Mouse (Mus musculus) telencephalon, adult 2 months (tissue): ENCODE data around the gene Msrb3.

ENCODE experiments used
- DNase-seq: peaks from one replicate; pipeline ENCODE4 v3.0.0-alpha.2; 2011; ENCODE audit warnings: low read depth, low spot score

The Msrb3 gene

DNA sequence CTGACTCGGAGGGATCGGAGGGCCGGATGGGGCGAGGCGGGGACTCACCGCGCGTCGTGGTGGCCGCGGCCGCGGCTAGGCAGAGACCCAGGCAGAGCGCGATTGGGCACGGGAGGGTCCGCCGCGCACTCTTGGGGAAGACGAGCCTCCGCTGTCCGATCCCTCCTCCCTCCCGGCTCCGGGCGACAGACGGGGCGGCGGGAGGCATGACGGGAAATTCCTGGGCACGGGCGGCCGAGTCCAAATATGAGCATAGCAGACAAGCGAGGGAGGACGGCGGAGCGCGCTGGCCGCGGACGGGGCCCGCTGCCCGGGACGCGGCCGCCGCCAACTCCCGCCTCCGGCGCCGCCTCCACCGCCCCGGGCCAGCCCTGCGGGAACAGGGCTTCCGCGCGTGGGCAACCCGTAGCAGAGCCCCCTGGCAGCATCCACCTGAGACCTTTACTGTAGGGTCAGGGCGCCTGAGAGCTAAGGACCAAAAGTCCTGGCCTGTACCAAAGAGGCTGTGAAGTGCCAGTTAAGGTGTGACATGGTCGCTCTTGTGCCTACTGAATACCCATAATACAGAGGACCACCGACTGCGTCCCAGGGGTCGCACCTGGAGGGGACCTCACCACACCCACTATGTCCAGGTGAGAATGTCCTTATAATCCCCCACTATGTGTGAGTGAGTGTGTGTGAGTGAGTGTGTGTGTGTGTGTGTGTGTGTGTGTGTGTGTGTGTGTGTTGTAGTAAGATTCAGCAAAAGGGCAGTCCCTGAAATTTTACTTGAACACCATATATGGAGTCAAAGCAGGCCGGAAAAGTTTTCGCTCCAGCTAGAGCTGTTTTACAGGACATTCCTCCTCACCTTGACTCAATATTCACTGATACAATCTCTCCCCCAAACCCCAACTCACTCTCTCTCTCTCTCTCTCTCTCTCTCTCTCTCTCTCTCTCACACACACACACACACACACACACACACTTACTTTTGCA, at the start of gene Msrb3:
Gene Msrb3 (minus strand): TSS at position 317 of the 978 bp plus-strand sequence.
- DNase-seq: no peak

GRCm38 (mm10) chr10:120948461-120948860, 49.6 kb upstream of the Msrb3 start:
- no peak for DNase-seq

DNA sequence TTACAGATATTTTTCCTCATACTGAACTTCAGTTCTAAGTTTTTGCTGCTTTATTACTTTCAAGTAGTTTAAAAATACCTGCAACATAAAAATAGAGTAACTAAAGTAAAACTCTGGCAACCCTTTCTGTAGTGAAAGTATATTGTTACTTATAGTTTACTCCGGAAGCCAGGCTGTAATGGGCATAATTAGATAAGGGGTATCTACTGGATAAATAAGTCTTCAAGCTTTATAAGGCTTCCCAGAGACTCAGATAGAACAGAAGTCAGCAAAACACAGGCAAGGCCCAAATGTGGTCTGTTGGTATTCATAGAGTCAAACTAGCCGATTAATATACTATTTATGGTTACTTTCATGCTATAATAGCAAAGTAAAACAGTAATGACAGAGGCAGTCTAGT, 48.9 kb upstream of the Msrb3 start:
- no peak for DNase-seq

GRCm38 (mm10) chr10:120946847-120947246, 47.9 kb upstream of the Msrb3 start:
- DNase-seq: no peak

DNA sequence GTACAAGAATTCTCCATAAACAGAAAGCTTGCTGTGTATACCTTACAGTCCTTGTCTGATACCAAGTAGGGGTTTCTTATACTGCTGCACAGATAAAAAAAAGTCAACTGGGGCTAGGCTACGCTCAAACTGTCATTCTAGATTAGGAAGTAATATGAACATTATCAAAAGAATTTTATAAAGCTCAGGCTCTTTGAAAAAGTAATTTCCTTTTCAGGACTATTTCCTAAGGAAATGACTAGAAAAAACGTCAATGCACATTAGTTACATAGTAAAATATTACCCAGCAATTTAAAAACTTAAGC, 40.0 kb upstream of the Msrb3 start:
- no peak for DNase-seq

DNA sequence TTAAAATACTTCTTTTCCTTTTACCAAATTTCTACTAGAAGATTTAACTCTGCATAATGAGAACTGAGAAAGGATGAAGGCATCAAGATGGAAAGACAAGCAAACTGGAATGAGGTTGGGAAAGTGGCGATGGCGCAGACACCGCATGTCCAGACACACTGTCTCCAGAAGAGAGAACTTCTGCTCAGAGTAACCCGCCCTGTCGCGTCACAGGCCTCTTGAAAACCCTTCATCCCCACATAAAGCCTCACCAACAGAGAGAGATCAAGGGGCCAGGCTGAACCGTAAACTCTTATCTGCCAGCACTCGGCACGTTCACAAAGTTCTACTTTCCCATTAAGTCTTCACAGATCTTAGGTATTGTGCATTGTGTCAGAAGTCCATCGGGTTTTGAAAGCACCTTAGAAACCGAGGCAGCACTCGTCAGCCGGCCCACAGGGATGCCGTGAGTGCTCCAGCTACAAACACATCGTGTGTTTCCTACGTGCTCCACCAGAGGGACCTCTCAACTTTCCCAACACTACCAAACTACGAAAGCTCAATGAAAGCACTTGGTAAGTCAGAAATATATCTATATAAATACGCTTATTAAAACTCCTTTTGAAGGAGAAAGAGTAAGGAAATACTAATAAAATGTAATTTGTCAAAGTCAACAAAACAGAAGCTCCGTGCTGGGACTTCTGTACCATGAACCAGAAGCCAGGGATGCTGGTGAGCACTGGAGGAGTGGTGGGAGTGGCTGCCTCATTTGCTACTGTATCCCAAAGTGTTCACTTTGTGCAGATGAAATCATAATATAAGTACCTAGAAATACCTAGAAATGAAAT, 39.4 kb upstream of the Msrb3 start:
- peak; percentile 42 for DNase-seq

DNA sequence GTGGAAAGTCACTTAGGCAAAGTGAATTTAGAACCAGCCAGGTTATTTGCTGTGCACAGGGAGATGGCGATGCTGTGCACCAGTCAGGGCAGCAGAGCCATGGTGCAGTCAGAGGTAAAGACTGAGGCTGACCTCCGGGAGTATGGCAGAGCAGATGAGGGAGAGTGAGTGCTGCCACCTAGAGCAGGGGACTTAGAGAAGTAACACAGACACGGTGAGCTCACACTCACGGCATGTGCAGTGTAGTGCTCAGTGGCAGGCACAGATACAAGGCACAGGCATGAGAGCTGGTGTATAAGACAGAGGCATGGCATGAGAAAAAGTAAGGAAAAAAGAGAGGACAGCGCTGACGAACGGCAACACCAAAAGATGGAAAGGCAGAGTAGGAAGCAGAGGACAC, 30.6 kb upstream of the Msrb3 start:
- DNase-seq: no peak

DNA sequence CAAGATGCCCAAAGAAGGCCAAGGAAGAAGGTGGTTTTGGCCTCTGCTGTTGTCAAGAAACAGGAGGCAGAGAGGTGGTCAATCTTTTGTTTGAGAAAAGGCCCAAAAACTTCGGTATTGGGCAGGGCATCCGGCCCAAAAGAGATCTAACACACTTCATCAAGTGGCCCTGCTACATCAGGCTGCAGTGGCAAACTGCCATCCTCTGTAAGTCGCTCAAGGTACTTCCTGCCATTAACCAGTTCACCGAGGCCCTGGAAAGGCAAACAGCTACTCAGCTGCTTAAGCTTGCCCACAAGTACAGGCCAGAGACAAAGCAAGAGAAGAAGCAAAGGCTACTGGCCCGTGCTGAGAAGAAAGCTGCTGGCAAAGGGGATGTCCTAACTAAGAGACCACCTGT, 29.3 kb upstream of the Msrb3 start:
- no peak for DNase-seq

DNA sequence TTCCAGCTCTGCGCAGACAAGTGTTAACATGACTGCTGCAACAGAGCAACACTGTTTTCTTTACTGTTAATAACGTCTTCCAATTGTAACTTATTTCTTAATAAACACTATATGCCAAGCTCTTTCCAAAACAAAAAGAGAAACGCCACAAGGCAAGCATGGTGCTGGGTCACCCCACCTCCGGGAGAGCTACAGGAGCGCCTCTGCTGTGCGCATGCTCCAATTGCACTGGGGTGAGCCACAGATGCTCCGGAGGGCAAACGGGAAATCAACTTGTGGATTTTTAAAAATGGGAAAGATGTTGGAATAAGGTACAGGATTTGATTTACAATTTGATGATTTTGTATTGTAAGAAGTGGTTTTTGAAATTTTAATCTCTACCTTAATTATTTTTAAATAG, 27.3 kb upstream of the Msrb3 start:
- no peak for DNase-seq

- no peak for DNase-seq
Observed at GRCm38 (mm10) chr10:120921501-120921900, 22.6 kb upstream of the Msrb3 start.

DNA sequence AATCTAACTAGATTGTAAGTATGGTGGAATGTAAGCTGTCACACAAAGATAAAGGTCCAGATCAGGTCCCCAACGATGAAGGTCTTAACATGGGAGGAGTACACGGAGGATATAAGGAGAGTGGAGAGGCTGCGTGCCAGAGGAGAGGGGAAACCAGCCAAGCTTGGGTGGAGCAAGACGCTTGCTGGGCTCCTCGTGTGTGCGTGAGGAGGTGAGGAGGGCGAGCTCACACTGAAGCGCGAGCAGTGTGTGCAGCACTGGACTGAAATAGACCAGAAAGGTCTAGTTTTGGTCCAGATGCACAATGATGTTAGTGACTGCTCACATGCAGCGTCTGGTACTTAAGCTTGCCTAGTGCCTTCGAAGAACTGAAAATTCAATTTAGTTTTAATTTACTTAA, 21.7 kb upstream of the Msrb3 start:
- DNase-seq: no peak

- no peak for DNase-seq
Observed at GRCm38 (mm10) chr10:120916250-120916649, 17.3 kb upstream of the Msrb3 start.

DNA sequence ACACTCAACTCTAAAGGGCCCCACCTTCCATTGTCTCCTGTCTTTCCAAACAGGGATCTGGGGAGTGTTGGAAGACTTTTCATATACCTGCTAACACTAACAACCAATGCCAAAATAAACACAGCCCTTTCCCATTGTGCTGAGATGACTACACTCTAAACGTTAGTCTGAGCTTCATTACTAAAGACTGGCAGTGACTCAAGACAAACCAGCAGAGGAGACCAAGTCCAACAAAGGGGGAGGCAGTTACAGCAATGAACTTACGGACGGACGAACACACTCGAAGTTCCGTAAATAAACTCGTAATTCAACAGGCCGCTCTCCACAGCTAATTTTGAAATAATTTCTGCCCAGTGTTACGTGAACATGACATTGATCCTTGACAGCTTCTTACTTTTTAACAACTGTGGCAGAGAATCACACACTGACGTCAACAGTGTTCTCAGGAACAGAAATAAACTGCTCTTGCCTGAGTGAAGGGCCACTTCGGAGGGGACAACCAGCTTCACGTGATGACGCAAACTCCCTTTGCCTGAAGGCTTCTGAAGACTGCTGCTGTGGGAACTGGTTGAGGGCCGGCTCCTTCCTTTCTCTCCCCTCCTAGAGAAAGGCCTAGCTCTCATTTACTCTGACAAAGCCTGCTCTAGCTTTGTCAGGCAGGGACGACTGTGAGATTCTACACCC, 16.2 kb upstream of the Msrb3 start:
- DNase-seq: no peak

DNA sequence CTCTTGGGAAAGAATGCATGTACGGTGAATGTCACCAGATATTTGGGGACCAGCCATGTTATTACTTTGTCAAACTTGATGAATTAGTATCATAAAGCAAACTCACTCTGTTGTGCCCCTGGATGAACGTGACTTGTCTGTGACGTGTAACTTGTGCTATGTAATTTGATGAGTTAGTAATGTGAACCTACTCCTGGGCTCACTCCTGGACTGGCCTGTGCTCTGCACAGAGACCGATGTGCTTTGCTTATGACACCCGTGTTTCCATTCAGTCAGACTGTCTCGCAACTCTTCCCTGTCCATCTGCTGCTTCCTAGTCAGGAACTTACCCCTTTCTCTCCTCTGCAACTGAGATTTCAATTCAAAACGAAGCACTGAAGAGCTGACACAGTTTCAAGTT, 15.4 kb upstream of the Msrb3 start:
- no peak for DNase-seq

GRCm38 (mm10) chr10:120913796-120914195, 14.9 kb upstream of the Msrb3 start:
- no peak for DNase-seq

DNA sequence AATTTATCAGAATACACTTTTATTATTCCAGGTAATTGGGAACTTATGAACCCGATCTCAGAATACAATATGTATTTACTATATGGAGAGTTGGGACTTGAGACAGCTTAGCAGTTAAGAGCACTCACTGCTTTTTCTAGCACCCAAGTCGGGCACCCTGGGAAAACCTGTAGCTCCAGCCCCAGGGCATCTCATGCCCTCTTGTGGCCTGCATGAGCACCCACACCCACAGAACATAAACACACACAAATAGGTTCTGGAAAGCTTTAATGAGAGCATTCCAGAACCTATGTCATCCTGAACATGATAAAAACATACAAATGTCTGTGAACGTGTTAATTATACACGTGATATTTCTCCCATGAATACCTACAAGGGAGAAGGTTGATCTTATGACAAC, 13.1 kb upstream of the Msrb3 start:
- DNase-seq: no peak

- no peak for DNase-seq
Observed at GRCm38 (mm10) chr10:120908776-120909574, 10.1 kb upstream of the Msrb3 start.

- no peak for DNase-seq
Observed at GRCm38 (mm10) chr10:120904676-120905075, 5.8 kb upstream of the Msrb3 start.

- DNase-seq: no peak
Observed at GRCm38 (mm10) chr10:120903843-120904468, 5.1 kb upstream of the Msrb3 start.

- DNase-seq: no peak
Observed at GRCm38 (mm10) chr10:120901746-120902145, 2.8 kb upstream of the Msrb3 start.

DNA sequence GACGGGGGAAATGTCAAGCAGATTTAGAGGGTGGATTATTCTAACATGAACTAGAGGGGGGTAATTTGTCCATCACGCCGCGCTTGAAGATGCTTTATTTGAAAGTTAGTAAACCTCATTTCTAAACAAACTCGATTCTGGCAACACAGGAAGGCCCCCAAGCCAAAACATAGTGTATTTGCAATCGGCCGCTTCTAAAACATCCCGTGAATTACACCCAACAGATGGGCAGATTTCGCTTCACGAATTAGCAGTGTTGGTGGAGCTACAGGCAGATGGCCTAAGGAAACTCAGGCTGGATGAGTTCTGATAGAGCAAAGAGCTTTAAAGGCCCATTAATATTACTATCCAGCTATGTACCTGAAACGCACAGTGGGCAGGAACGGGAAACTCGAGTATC, 1.2 kb upstream of the Msrb3 start:
- DNase-seq: no peak
